Mouse (Mus musculus) heart, embryonic 14.5 days (tissue): ENCODE results near the gene Ip6k1. TPM values are rescaled to one million over a fixed set of nuclear protein-coding genes. Genes with fewer than 3 reads are reported as not detected.

Experiments
- ATAC-seq: fragments of 200-750 bp; cut with Nextera tagmentation; 2 replicates; pipeline ENCODE4 v1.8.0; 2017; ENCODE audit warnings: low read depth, moderate TSS enrichment; ENCODE audit not compliant: insufficient number of reproducible peaks, insufficient read depth, low FRiP score
- H3K27ac ChIP-seq, 2 experiments: fragments of 200-500 bp in 1 of 2; fragments of 300-500 bp in 1 of 2; sonication (generic) in 1 of 2; replicated peaks in 1 of 2; 2 replicates each; pipeline ENCODE4 v1.5.1; 2012 to 2014; ENCODE audit warnings: low read depth in 2 of 2, low read length in 2 of 2, control low read depth in 1 of 2, mild to moderate bottlenecking in 1 of 2, mixed read lengths in 1 of 2; ENCODE audit not compliant: control insufficient read depth in 1 of 2, insufficient read depth in 1 of 2
- H3K27me3 ChIP-seq: fragments of 300-500 bp; sonication (generic); 2 replicates; pipeline ENCODE4 v1.6.1; 2014; ENCODE audit warnings: mild to moderate bottlenecking, low read length, control low read depth; ENCODE audit not compliant: control insufficient read depth, insufficient read depth
- H3K36me3 ChIP-seq: fragments of 300-500 bp; sonication (generic); 2 replicates; pipeline ENCODE4 v1.6.1; 2014; ENCODE audit warnings: mild to moderate bottlenecking, control low read depth, low read length, mixed read lengths; ENCODE audit not compliant: control insufficient read depth, insufficient read depth
- H3K4me1 ChIP-seq, 2 experiments: fragments of 200-500 bp in 1 of 2; fragments of 300-500 bp in 1 of 2; sonication (generic) in 1 of 2; 2 replicates each; pipeline ENCODE4 v1.6.1; 2012 to 2014; ENCODE audit warnings: low read length in 2 of 2, control low read depth in 1 of 2, mixed read lengths in 1 of 2; ENCODE audit not compliant: control insufficient read depth in 2 of 2, insufficient read depth in 2 of 2
- H3K4me2 ChIP-seq: fragments of 300-500 bp; sonication (generic); 2 replicates; pipeline ENCODE4 v1.6.1; 2014; ENCODE audit warnings: mild to moderate bottlenecking, low read length
- H3K4me3 ChIP-seq, 2 experiments: fragments of 200-500 bp in 1 of 2; fragments of 300-500 bp in 1 of 2; sonication (generic) in 1 of 2; 2 replicates each; pipeline ENCODE4 v1.5.1; 2012 to 2014; ENCODE audit warnings: low read length in 2 of 2, mild to moderate bottlenecking in 2 of 2, control low read depth in 1 of 2, low read depth in 1 of 2, moderate library complexity in 1 of 2; ENCODE audit not compliant: control insufficient read depth in 1 of 2, insufficient read depth in 1 of 2
- H3K9ac ChIP-seq: fragments of 300-500 bp; sonication (generic); 2 replicates; pipeline ENCODE4 v1.6.1; 2014; ENCODE audit warnings: mild to moderate bottlenecking, low read length
- H3K9me3 ChIP-seq: fragments of 300-500 bp; sonication (generic); 2 replicates; pipeline ENCODE4 v1.6.1; 2016; ENCODE audit warnings: low read length, control low read depth; ENCODE audit not compliant: control insufficient read depth
- WGBS: fragments of 180-500 bp; shearing (Covaris S2); extraction: QIAGEN DNeasy Blood & Tissue Kit; methylation state at CpG from one replicate; pipeline ENCODE4 v1.1.7; 2014; 5-methylcytosine and 5-hydroxymethylcytosine counted together
- microRNA-seq: library from miRNA; unstranded; fragments of <30 nt; microRNA quantifications from one replicate; pipeline ENCODE4, GENCODE M21; 2016
- polyA plus RNA-seq: library from polyadenylated mRNA; unstranded; fragments of >200 nt; fragmentation: Nextera tagmentation; extraction: Ambion mirVana; gene quantifications from 2 replicates; pipeline ENCODE4 v1.2.1, GENCODE M21; 2014

The Ip6k1 gene
- polyA plus RNA-seq, 1 experiment from 2014 or later, result 21.9 TPM

- H3K4me3 ChIP-seq, result peak overlapping the region; percentile 59 to 78
- peaks cover 44% of the 10 kb centered on the region for H3K36me3 ChIP-seq
- H3K9ac ChIP-seq, result peak overlapping the region; percentile 79
- H3K4me1 ChIP-seq, result peaks cover 8 to 30% of the 10 kb centered on the region in 2 experiments
- peak overlapping the region in 1 of 2 experiments; percentile 56; a peak in 1 of 4 replicates for H3K27ac ChIP-seq
- H3K27me3 ChIP-seq, result no peaks in the 10 kb centered on the region
- no peaks in the 10 kb centered on the region for H3K9me3 ChIP-seq
- peak overlapping the region; percentile 99 for H3K4me2 ChIP-seq
- ATAC-seq, result no peak
- 58% methylated on average over 10 of the region's 10 CpGs for WGBS
Observed at GRCm38 (mm10) chr9:108093586-108093985, 91.3 kb downstream of the Ip6k1 start.

DNA sequence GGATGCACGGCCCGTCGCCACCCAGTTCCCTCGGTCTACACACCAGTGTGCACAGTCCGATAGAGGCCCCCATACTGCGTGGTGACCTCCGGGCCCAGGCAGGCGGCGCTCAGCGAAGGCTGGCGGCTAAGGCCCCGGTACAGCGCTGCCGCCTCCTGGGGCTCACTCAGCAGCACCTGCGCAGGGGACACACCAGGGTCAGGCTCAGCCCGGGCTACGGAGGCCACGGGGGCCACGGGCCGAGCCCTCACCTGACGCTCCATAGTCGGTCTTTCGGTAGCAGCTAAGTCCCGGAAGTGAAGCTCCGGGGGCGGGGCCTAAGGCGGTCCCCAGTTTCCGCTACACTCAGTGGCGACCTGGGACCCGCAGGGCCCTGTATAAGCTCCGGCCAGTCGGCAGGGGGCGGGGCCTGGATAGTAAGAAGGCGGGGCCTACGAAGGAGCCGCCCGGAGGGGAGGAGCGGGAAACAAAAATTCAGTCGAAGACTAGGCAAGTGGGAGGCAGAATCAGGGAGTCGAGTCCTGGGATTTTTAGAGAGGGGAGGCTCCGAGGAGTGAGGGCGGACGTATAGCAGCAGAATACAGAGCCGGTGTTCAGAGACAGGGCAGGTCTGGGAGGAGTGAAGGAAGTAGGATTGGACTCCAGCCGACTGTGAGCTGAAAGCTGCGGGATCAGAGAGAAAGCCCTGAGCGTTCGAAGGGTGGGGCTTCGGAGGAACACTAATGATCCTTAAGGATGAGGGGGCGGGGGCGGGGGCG is 92.1 kb downstream of the Ip6k1 start, which contains the start of gene Apeh:
Apeh (minus strand) TSS at position 423 of the 758 bp plus-strand sequence.
- Histone ChIP-seq H3K4me1 (peaks cover 8 to 30% of the 10 kb centered on the region in 2 experiments), H3K36me3 (peaks cover 36% of the 10 kb centered on the region)

DNA sequence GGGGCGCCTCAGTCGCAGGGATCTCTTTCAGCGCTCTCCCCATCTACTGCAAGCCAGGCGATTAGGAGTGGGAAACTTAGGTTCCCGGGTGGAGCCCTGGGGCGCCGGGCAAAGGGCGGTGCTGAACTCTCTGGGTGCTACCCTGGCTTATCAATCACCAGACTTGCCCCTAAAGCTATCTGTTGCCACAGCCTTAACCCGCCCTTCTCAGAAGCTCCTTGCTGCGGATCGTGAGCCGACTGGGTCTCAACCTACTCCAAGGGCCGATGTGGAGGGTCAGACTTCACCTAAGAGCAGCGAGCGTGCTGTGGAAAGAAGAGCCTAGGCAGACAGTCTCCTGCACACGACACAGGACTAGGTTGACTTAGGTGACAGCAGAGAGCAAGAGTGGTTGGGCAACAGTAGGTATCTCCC is 92.7 kb downstream of the Ip6k1 start:
- Histone ChIP-seq H3K4me2 (peak overlapping the region; percentile 99), H3K9me3 (no peaks in the 10 kb centered on the region), H3K36me3 (peaks cover 30% of the 10 kb centered on the region), H3K4me3 (peak overlapping the region; percentile 59 to 78), H3K27ac (peak overlapping the region in 1 of 2 experiments; percentile 56; a peak in 2 of 4 replicates), H3K9ac (peak overlapping the region; percentile 79), H3K27me3 (no peaks in the 10 kb centered on the region), H3K4me1 (peaks cover 8 to 30% of the 10 kb centered on the region in 2 experiments)
- 0% methylated on average over 16 of the region's 16 CpGs for WGBS
- ATAC-seq, result 0 out of 2 replicates have a peak, but pooled peaks have one; percentile 0

More for the DNA sequence above, 92.1 kb downstream of the Ip6k1 start, which contains the start of gene Apeh:
- under 1% methylated on average over 52 of the region's 52 CpGs for WGBS
- peak within 1 kb of the TSS; percentile 99 for H3K4me2 ChIP-seq
- no peaks in the 10 kb centered on the region for H3K27me3 ChIP-seq
- H3K9me3 ChIP-seq, result no peaks in the 10 kb centered on the region
- H3K9ac ChIP-seq, result peak within 1 kb of the TSS; percentile 79
- peak; percentile 90 for ATAC-seq
- H3K4me3 ChIP-seq, result peak within 1 kb of the TSS; percentile 59 to 78
- peak within 1 kb of the TSS; percentile 56 to 58 for H3K27ac ChIP-seq

DNA sequence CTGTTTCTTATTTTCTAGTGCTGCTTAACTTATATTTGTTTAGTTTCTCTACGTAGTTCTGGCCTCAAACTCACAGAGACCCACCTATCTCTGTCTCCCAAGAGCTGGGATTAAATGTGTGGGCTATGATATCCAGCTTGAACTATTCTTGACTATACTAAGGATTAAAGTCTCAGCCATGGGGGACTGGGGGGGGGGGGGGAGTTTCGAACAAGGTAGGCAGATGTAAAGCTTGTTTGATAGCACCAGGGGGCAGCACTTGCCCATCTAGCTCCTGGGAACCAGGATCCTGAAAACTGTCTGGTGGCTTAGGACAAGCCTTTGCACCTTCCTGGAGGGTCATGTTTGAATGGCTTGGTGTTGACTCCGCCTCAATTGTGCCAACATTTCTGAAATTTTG is 93.2 kb downstream of the Ip6k1 start:
- H3K4me1 ChIP-seq, result peaks cover 8 to 30% of the 10 kb centered on the region in 2 experiments
- H3K9ac ChIP-seq, result peak overlapping the region; percentile 79
- peaks cover 24% of the 10 kb centered on the region for H3K36me3 ChIP-seq
- peak overlapping the region; percentile 99 for H3K4me2 ChIP-seq
- peak overlapping the region; percentile 59 to 78; a peak in 3 of 4 replicates for H3K4me3 ChIP-seq
- peak overlapping the region in 1 of 2 experiments; percentile 66; a peak in 3 of 4 replicates for H3K27ac ChIP-seq
- H3K9me3 ChIP-seq, result no peaks in the 10 kb centered on the region
- 9% methylated on average over 3 of the region's 3 CpGs for WGBS
- ATAC-seq, result no peak
- no peaks in the 10 kb centered on the region for H3K27me3 ChIP-seq

GRCm38 (mm10) chr9:108095949-108096712 is 93.8 kb downstream of the Ip6k1 start:
- H3K27ac ChIP-seq, result peak overlapping the region; percentile 58 to 66
- H3K4me1 ChIP-seq, result peaks cover 8 to 30% of the 10 kb centered on the region in 2 experiments

More at GRCm38 (mm10) chr9:108095949-108096712, 93.8 kb downstream of the Ip6k1 start:
- H3K9ac ChIP-seq, result peak overlapping the region; percentile 16; the same call in 1 of the 2 replicates
- no peak overlapping the region for H3K4me3 ChIP-seq
- no peaks in the 10 kb centered on the region for H3K27me3 ChIP-seq
- no peaks in the 10 kb centered on the region for H3K9me3 ChIP-seq
- 58% methylated on average over 10 of the region's 10 CpGs for WGBS
- peaks cover 18% of the 10 kb centered on the region for H3K36me3 ChIP-seq
- H3K4me2 ChIP-seq, result peak overlapping the region; percentile 99
- no peak for ATAC-seq

Small RNAs within 50 kb of the gene (microRNA-seq; reads per million reads assigned to microRNA genes)
- not detected for gene Mir7088

Other genes starting within 250 kb of the Ip6k1 start
- 116 and 118 TPM in 2 replicates for gene Rbm5, start 231.5 kb upstream of the Ip6k1 start, polyA plus RNA-seq
- gene Rbm6, start 129.3 kb upstream of the Ip6k1 start, polyA plus RNA-seq, result 41.5 and 42.8 TPM in 2 replicates
- 8.2 and 9.4 TPM in 2 replicates for gene Mon1a, start 114.3 kb upstream of the Ip6k1 start, polyA plus RNA-seq
- 1.00 and 1.5 TPM in 2 replicates for gene Mst1r, start 95.6 kb upstream of the Ip6k1 start, polyA plus RNA-seq
- not detected in 2 replicates for gene Actl11, start 74.0 kb upstream of the Ip6k1 start, polyA plus RNA-seq
- 0.07 and 0.13 TPM in 2 replicates for gene Camkv, start 66.8 kb upstream of the Ip6k1 start, polyA plus RNA-seq
- 8.6 and 10.2 TPM in 2 replicates for gene Traip, start 52.4 kb upstream of the Ip6k1 start, polyA plus RNA-seq
- 33.1 and 34.2 TPM in 2 replicates for gene Uba7, start 27.0 kb upstream of the Ip6k1 start, polyA plus RNA-seq
- gene Gm20661, start 19.4 kb upstream of the Ip6k1 start, polyA plus RNA-seq, result 2.1 and 3.8 TPM in 2 replicates
- gene Inka1, start 16.6 kb upstream of the Ip6k1 start, polyA plus RNA-seq, result 46.0 and 49.2 TPM in 2 replicates
- 4.8 and 8.4 TPM in 2 replicates for gene Cdhr4, start 10.0 kb upstream of the Ip6k1 start, polyA plus RNA-seq
- gene Gm20662, start 6.2 kb upstream of the Ip6k1 start, polyA plus RNA-seq, result 0.55 and 0.71 TPM in 2 replicates
- gene Gmppb, start 46.7 kb downstream of the Ip6k1 start, polyA plus RNA-seq, result 17.4 and 18.8 TPM in 2 replicates
- 2.0 and 2.1 TPM in 2 replicates for gene Amigo3, start 50.7 kb downstream of the Ip6k1 start, polyA plus RNA-seq
- gene Mst1, start 77.9 kb downstream of the Ip6k1 start, polyA plus RNA-seq, result not detected in 2 replicates
- 37.2 and 37.9 TPM in 2 replicates for gene Rnf123, start 80.8 kb downstream of the Ip6k1 start, polyA plus RNA-seq
- gene Apeh, start 92.1 kb downstream of the Ip6k1 start, polyA plus RNA-seq, result 48.7 and 50.8 TPM in 2 replicates
- 0.09 and 0.16 TPM in 2 replicates for gene Bsn, start 187.9 kb downstream of the Ip6k1 start, polyA plus RNA-seq